In genomic region chr16:9390986-9391385, GRCm38 (mm10) we compare ENCODE assay signal across 19 mouse cellular contexts.
A peak's percentile ranks its signal among the peaks of the same experiment; 100 is the strongest.
DNase-seq lines count a peak whose midpoint lies in the region; ATAC-seq lines count a peak whose summit lies in the region.
"Had no signal": no experiment of that assay in that cellular context is flagged by ENCODE, and none has a peak within 500 bp of the region (broad histone marks: within the 10 kb centered on the region; RNA-seq: fewer than 3 reads in every experiment).

No protein-coding gene starts in this region.

- no peak for ATAC-seq in cerebellum, adult (ENCODE audit: insufficient number of reproducible peaks, low FRiP score, low TSS enrichment)
- ATAC-seq: CD4-positive, CD25-positive, alpha-beta regulatory T cell, adult 4 months; forebrain, embryonic 13.5 days; forebrain, embryonic 15.5 days; forebrain, postnatal 0 days; Patski had no signal

- DNase-seq in ES-CJ7 (ENCODE audit: low read depth, low spot score): peak; percentile 90
- peak; percentile 93 for DNase-seq in R1 (ENCODE audit: low read depth, low spot score)
- peak; percentile 91 for DNase-seq in ZHBTc4 (ENCODE audit: low read depth, low spot score)
- no peak for DNase-seq in left cerebral cortex, adult 9 months (ENCODE audit: low spot score in 2 of 2)
- DNase-seq: adrenal gland, adult 2 months; adrenal gland, postnatal 10 days; adrenal gland, postnatal 25 days; B cell, adult 2 months; cerebellum, adult 11-12 months; cerebellum, adult 2 months; cerebellum, adult 9-10 months; cerebellum, postnatal 10 days; cerebellum, postnatal 25 days; forebrain, postnatal 0 days had no signal

Comparison
In these comparisons a context has a peak if more than half of its experiments do, and no peak if none do; other contexts are left out.
1. DNase-seq: peak in ES-CJ7 (single experiment), R1 (single experiment) and ZHBTc4 (single experiment); none in left cerebral cortex, adult 9 months (0 of 2).